Mouse (Mus musculus) 3134 (cell line): ENCODE measurements around the gene Asb13.

Experiments used
- DNase-seq: peaks from one replicate; pipeline ENCODE4 v3.0.0-alpha.2; 2011; ENCODE audit warnings: low spot score; ENCODE audit not compliant: insufficient read length; ENCODE audit errors: extremely low read depth

The Asb13 gene

GRCm38 (mm10) chr13:3659163-3660160 is 25.6 kb downstream of the Asb13 start:
- no peak for DNase-seq

GRCm38 (mm10) chr13:3664241-3664640 is 30.4 kb downstream of the Asb13 start:
- DNase-seq: no peak

- peak; percentile 46 for DNase-seq
Measured at GRCm38 (mm10) chr13:3665308-3665723, 31.5 kb downstream of the Asb13 start.

GRCm38 (mm10) chr13:3667288-3667873 is 33.5 kb downstream of the Asb13 start:
- DNase-seq: no peak

GRCm38 (mm10) chr13:3668068-3668467 is 34.2 kb downstream of the Asb13 start:
- no peak for DNase-seq

- no peak for DNase-seq
Measured at GRCm38 (mm10) chr13:3669611-3670010, 35.8 kb downstream of the Asb13 start.

GRCm38 (mm10) chr13:3670039-3670438 is 36.2 kb downstream of the Asb13 start:
- no peak for DNase-seq

- DNase-seq: no peak
Measured at GRCm38 (mm10) chr13:3673151-3673550, 39.3 kb downstream of the Asb13 start.

- no peak for DNase-seq
Measured at GRCm38 (mm10) chr13:3673622-3674021, 39.8 kb downstream of the Asb13 start.

GRCm38 (mm10) chr13:3675855-3676254 is 42.0 kb downstream of the Asb13 start:
- DNase-seq: no peak

GRCm38 (mm10) chr13:3679098-3679497 is 45.3 kb downstream of the Asb13 start:
- DNase-seq: no peak

- DNase-seq: no peak
Measured at GRCm38 (mm10) chr13:3686306-3686705, 52.5 kb downstream of the Asb13 start.

- DNase-seq: peak; percentile 11
Measured at GRCm38 (mm10) chr13:3694599-3695343, 60.9 kb downstream of the Asb13 start.

GRCm38 (mm10) chr13:3696977-3697735 is 63.3 kb downstream of the Asb13 start:
- DNase-seq: no peak

GRCm38 (mm10) chr13:3700752-3701151 is 66.9 kb downstream of the Asb13 start:
- no peak for DNase-seq
